Mouse (Mus musculus) c-Kit-positive CD71-negative TER-119-negative erythroid progenitor cells, embryonic 14.5 days (primary cell): Measurements from ENCODE around the gene Alyref.

Source experiments
- DNase-seq: peaks from one replicate; pipeline ENCODE4 v3.0.0-alpha.2; 2013; ENCODE audit warnings: low read depth

The Alyref gene

DNA sequence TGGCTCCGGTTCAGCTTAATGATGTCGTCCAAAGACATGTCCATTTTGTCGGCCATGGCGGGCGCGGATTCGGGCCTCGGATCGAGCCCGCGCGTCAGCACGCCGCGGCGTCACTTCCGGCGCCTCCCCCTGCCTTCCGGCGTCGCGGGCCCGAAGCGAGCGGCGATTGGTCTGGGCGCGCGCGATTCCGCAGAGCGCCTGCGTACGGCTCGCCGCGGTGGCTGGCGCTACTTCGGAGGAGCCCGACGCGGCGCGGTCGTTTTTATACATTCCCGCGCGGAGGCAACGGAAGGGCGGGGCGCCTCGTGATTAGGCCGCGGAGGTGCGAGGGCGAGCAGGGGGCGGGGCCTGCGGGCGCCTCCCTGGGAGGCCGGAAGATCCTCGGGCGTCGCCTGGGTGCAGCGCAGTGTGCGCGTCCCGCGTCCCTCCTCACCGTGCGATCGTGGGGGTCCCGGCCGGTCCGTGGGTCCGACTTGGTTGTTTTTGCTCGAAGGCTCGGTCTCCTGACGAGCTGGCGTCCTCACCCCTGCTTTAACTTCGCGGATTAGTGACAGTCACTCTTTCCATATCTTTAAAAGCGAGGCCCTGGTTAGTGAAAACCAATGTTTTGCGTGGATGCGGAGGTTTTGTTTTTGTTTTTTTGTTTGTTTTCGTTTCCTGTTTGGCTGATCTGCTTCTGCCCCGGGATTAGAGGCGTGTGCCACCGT is at the start of gene Alyref, which contains the start of gene Anapc11:
Gene Alyref (minus strand): TSS at position 83 of the 707 bp plus-strand sequence.
Gene Anapc11 (plus strand): TSS at position 139 of the 707 bp plus-strand sequence.
- DNase-seq: peak; percentile 92

DNA sequence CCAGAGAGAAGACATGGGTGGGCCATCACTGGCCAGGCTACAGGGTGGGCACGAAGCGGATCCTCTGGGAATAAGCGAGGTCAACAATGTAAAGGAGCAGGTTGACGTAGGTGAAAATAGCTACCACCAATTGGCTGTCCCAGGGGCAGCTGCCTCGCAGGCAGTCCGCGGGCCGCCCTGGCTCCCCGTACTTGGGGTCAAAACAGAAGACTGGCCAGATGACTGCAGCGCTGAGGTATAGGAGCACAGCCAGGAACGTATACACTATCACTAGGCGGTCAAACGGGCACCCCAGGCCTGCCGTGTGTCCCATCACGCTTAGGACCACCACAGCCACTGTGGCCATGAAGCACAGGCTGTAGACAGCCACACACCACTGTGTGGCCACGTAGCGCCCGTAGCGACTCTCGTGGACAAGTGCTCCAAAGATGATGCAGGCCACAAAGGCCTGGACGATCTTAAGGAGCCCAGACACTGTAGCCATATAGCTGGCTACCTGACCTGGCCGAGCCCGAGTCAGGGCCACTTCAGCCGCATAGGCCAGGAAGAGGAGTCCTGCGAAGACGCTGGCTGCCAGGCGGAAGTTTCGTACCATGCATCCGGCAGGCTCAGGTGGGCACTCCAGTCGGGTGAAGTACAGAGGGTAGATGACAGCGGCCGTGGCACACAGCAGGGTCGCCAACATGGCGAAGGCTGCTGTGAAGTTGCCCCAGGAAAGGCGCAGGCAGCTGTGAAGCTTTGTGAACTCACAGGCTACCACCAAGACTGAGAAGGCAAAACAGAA is 49.1 kb upstream of the Alyref start:
- DNase-seq: no peak

DNA sequence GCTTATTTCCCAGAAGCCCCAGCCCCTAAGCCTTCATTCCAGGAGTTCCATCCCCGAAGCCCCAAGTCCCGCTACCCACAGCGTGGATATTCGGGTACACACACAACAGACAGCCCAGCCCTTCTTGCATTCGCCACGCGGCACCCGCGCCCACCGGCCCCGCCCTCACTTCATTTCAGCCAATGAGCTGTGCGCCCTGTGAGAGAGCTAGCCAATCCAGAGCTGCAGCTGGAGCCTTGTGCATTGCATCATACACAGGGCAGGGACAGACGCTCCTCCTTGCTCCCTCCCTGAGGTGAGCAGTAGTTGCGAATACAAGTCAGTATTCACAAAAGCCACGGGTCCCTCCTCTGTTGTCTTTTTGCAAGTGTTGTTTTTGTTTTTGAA is 45.4 kb upstream of the Alyref start, which contains the start of gene Pycr1:
Gene Pycr1 (minus strand): TSS at position 169 of the 387 bp plus-strand sequence.
- peak; percentile 86 for DNase-seq

DNA sequence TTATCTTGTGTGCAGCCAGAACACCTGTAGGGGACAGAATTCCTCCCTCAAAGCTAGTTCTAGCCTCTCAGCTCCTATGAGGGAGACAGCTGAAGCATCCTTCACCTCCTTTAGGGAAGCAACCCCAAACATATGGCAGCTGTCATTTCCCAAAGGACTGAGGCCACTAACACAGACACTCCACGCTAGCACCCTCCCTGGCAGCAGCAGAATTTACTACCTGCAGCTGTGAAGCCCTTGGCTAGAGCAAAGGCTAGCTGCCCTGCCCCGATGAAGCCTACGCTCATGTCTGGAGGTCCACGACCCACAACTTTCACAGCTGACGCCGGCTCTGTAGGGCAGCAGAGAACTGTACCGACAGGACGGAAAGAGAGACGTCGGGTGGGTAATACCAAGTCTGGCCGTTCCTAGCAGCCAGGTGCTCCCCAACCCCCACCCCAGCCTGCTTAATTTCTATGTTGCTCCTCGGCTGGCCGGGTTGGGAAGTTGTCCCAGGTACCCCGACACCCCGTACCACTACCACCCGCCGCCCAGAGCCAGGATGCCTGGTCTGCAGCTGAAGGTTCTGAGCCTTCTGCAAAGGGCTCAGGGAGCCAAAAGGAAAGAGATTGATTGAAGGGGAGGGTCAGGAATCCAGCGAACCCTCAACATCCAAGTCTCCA is 44.9 kb upstream of the Alyref start:
- no peak for DNase-seq

DNA sequence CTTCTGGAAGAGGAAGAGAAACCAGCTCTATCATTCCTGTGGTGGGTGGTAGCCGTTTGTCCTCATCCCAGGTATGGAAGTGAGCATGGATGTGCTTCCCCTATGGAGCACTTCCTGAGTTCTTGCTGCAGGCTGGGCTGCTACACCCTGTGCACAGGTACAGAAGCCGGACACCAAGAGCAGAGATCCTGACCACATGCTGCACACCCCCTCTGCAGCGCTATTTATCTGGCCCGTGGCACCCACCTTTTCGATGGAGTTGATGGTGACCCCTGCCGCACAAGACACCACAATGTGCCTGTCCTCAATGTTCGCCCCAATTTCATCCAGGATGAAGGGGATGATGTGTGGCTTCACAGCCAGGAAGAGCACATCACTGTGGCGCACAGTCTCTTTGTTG is 43.7 kb upstream of the Alyref start:
- DNase-seq: no peak

DNA sequence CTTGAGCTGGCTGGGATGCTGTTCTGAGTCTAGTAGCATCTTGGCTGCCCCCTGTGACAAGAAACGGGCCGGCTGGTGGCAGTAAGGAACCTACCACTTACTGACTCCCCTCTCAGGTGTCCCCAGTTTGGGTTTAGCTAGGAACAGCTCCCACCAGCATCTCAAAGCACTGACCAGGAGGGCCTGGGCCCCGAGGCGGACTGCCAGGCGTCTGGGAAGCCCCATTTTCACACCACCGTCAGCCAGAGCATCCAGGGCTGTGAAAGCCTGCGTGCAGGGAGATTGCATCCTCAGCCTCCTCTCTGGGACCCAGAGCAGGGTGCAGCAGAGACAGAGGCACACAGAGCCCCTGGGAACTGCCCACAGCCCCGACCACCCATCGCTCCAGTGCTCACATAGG is 43.1 kb upstream of the Alyref start:
- no peak for DNase-seq

DNA sequence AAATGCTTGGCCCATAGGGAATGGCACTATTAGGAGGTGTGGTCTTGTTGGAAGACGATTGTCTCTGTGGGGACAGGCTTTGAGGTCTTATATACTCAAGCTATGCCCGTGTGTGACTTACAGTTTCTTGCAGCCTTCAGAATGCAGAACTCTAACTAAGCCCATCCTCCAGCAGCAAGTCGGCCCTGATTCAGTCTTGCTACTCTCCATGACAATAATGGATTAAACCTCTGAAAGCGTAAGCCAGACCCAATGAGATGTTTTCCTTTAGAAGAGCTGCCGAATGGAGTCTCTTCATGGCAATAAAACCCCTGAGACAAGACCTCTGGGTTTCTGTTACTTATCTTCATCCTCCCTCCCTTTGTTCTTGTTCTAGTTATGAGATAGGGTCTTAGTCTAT is 36.6 kb upstream of the Alyref start:
- no peak for DNase-seq

DNA sequence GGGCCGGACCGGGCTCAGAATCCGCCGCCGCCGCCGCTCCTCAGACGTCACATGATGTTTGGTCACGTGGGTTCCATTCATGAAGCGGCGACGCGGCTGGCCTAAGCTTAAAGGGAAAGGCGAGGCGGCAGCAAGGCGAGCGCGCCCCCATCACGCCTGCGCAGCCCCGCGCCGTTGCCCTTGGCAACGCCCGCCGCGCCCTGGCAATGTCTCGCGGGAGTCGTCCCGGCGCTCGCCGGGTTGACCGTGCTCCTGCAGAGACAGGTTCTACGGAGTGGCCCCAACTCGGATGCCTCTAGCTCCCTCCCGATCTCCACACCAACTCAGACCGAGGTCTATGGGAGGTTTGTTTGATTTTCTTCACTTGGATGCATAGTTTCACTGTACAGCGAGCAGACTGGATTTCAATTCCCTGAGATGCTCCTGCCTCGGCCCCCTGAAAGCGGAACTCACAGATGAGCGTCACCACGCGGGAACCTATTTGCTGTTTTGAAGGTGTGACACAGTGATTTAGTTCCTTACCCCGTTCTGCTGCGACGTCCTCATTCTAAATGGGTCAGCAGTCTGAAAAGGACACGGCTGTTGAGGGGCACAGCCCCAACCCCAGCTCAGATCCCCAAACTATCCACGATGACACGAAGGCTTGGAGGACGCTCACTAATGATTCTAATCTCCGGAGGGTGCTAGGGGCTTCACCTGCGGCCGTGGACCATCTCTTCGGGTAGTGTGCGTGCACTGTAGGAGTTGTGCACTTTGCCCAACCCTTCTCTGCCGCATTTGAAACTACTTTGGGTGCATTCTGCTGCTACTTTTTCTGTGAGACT is 35.6 kb upstream of the Alyref start, which contains the start of gene Mafg:
Gene Mafg (minus strand): TSS at position 81 of the 824 bp plus-strand sequence.
- peak; percentile 89 for DNase-seq

DNA sequence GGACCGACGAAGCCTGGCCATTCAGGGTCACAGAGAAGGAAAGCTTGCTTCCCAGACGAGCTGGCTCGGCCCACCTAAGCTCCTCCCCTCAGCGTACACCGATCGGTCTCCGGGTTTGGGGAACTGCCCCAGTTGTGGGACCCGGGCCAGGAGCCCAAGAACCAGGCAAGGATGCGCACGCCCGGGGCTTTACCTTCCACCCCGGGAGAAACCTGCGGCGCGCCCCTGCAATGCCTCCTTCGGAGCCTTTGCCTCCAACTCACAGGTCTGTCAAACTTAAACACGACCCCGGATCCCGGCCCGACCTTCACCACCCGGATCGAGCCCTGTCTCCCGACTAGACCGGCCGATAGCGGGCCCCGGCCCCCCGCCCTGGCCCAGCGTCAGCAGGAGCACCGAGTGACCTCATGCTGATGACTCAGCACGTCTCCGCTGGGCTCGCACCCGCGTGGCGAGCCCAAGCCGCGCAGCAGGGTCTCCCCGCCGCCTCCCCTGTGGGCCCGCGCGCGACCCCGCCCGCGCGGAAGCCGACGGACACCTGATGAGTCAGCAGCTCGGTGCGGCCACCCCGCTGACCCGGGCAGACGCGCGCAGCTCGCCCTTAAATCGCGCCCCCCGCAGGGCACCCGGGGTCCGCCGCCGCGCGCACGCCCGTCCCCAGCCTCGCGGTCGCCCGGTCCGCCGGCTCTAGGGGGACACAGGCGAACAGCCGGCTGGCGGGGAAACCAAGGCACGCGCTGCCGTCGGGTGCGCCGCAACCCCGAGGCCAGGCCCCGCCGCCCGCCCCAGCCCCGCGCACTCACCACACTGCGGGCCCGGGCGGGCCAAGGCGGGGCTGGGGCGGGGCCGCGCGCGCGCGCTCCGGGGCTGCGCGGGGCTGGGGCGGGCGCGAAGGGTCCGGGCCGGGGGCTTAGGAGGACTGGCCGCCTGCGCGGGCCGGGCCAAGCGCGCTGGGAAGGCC is 34.7 kb upstream of the Alyref start:
- no peak for DNase-seq

DNA sequence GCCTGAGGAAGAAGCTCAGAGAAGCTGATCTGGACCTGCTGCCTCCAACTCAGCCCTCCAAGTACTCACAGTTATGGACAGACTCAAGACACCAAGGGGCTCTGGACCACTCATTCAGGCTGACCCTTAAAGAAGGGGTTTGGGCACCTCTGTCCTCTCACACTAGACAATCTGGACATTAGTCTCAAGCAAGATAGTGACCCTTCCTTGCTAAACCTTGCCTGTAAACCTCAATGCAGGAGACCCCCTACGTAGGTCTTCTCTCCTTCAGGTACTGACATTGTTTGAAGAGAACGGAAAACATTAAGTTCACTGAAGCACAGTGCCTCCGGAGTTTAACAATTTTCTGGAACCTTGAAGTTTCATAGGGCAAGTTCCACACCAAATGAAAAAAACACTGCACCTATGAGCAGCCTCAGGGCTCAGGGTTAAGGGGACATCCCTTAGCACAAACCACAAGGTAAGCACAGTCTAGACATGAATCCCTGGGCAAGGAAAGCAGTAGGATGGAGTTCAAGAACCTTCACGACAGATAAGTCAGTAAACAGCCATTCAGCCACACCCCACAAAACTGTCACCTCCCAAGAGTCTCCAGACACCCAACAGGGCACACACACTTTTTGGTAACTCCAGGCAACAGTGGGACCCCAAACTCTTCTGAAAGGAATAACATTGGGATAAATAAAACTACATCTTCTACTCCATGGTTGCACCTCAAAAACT is 33.7 kb upstream of the Alyref start:
- DNase-seq: no peak

DNA sequence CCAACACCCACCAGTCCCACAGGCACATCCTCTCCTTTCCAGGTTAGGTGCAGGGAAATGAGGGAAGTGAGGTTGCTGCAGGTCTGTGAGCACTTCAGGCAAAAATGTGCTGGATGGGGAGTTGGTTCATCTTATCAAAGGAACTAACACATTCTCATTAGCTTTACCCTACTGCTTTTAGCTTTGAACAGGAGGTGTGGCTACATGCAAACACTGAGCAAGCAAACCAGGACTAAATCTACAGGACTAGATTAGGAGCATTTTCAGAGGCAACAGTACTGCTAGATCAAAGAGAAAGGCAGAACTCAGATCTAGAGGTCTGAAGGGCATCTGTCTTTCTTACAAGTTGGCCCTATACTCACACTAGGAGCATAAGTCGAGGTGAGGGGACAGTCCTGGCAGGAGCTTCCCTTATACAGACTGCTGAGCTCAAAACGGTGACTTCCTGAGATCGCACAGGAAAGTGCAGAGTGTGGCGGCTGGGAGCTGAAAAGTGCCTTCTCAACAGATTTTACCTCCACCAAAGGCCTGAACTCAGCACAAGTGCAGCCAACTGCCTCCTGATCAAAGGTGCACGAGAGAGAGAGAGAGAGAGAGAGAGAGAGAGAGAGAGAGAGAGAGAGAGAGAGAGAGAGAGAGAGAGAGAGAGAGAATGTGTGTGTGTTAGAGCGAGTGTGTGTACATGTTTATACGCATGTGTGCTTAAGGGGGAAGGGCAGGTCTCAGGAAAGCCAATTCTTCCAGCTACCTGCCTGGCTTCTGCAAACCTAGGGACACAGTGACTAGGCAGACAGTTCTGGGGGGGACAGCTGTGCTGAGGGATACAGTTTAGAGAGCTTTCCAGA is 32.9 kb upstream of the Alyref start:
- no peak for DNase-seq

DNA sequence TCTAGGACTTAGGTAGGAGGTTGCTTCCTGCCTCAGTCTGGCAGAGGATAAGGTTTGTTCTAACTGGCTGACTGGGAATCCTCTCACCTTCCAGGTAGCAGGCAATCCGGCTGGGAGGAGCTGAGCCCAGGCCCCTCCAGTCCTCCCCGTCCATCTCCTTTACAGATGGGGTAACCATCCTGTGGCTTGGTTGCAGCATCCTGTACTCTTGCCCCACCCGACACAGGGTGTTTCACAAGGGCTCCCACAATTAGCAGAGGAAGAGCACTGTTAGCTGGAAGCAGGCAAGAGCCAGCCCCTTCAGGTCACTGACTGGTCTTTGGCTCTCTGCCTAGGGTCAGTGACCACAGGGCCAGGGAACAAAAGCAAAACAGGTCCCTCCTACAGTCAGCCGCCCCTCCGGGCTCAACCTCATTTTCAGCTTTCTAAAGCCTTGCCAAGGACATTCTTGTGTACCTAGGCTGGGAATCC is 32.3 kb upstream of the Alyref start:
- DNase-seq: no peak

DNA sequence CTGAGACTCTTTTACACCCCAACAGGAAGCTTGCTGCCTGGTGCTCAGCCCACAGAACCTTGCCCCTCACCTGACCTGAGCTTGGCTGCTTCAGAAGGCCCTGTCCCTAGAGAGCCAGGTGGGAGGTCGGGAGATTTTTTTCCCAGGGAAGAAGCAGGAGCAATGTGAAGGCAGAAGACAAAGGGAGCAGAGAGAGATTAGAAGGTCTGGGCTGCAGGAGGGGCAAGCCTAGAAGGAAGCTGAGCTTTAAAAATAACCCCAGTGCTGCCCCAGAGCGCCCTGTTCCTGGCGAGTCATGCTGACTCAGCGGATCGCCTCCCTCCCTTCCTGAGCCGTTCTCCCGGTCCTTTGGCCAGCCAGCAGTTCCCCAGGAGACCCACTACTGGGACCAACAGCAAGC is 31.7 kb upstream of the Alyref start:
- DNase-seq: no peak

DNA sequence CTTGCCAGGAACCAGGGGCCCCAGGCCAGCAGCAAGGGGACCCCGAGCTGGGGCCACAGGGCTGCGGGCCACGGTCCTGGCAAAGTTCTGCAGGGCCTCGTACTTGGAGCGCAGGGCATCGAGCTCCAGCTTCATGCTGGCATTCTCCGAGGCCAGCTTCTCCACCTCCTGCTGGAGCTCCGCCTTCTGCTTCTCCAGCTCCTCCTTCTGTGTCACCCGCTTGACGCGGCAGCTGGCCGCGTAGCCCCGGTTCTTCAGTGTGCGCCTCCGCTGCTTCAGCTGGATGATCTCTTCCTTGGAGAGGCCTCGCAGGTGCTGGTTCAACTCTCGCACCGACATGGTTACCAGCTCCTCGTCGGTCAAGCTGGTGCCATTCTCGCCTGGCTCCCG is 31.2 kb upstream of the Alyref start:
- DNase-seq: no peak

DNA sequence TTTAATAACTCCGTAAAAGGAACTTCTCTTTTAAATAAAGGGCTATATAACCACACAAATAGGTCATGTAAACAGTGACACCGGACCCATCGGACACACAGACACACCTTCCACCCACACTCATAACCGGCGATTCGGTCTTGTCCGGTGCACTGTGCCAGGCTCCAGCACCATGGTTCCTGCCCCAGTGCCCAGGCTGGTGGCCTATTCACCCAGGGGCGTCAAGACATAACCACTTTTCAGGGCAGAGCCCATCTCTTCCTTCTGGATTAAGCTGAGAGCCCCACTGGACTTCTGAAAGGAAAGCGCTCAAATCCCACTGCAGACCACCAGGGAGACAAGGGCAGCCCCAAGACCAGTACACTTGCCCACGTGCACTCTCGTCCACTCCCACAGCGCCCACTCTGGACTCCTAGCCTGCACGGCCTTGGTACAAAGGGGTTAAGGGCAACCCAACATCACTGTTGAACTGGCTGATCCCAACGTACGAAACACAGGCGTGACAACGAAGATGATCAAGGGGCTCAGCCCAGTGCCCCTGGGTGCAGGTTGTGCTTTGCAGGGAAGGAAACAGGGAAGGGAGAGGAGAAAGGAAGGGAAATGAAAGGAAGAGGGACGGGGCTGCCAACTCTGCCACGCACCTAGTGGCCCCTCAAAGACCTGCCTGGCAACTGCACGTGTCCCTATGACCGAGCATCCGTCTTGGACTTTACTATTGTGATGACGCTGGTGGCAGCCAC is 30.6 kb upstream of the Alyref start:
- DNase-seq: no peak

DNA sequence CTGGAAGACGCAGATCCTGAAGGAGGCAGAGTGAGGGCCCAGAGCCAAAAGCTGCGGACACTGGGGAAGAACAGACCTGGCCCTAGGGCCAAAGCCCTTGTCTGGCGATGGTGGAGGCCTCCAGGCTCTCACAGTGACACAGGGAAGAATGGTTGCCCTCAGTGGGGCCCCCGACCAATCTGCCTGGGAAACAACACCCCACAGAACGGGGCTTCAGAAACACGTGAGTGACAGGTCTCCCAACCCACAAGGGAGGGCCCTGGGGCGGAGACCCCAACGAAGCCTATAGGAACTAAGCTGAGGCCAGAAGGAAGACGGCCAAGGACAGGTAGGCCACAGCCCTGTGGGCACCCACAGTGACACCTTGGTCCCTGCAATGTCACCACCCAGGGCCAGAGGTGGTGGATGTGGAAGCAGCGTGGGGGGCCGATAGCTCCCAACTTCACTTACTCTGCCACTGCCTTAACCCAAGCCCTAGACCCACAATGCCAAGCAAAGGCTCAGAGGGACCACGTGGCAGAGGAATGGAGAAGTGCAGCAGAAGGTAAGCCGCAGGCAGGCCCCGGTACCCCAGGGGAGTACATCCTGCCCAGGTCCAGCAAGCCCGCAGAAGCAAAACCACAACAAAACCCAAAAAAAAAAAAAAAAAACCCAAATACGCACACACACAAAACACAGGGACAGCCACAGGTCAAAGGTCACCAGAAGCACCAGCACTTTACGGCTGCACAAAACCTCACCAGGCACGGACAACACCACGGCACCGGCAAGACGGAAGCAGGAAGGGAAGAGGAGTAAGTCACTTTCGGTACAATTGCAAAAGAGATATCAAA is 29.5 kb upstream of the Alyref start:
- DNase-seq: no peak

DNA sequence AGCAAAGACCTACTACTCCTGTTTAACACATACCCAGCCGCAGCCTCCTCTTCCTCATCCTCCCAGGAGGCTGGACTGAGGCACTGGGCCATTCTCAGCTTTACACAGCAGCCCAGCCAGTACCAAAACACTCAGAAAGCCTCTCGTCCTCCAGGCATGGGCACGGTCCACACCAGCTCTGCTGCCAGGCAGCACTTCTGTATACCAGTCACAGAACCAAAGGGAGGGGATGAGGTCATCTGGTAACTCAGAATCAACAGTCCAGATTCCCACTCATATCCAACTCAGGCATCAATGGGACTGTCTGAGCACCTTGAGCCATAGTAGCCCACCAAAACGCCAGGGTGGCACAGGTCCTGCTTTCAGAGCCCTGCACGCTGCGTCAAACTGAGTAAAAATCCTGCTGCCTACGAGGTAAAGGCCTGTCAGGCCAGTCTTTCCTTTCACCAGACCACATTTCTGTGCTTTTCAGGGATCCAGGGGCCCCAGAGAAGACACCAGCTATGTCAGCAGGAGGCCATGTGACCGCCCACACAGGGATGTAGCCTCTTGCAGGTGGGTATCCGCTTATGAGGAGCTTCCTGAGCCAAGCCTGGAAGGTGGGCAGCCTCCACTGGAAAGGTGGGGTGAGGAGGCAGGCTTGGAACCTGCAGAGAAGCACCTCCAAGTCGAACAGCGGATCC is 28.8 kb upstream of the Alyref start:
- no peak for DNase-seq
